Mouse (Mus musculus): Measurements from ENCODE around the gene Plppr2. TPM values are rescaled to one million over a fixed set of nuclear protein-coding genes. Genes with fewer than 3 reads are reported as not detected.
A peak's percentile ranks its signal among the peaks of the same experiment; 100 is the strongest.

Plppr2 gene
- polyA plus RNA-seq, 1 experiment, result 14.9 TPM

- no peak for TF ChIP-seq CTCF (IDR thresholded peaks at IDR 0.05; ENCODE audit: borderline replicate concordance, insufficient read depth, low read length)
- TF ChIP-seq POLR2A (IDR thresholded peaks at IDR 0.05; ENCODE audit: low read depth, low read length), result peak; percentile 84
- no peaks in the 10 kb centered on the region for H3K4me1 ChIP-seq (ENCODE audit: control insufficient read depth, insufficient read depth, low read length)
- peak within 1 kb of the TSS; percentile 35 for H3K27ac ChIP-seq (ENCODE audit: insufficient read depth, low read length)
- H3K4me3 ChIP-seq (ENCODE audit: insufficient read depth, low read length), result peak within 1 kb of the TSS; percentile 67
Observed at GRCm38 (mm10) chr9:21955570-21956281, 18.9 kb downstream of the Plppr2 start, which contains the start of gene Swsap1. Gene Swsap1 (plus strand): TSS chr9:21955755.

DNA sequence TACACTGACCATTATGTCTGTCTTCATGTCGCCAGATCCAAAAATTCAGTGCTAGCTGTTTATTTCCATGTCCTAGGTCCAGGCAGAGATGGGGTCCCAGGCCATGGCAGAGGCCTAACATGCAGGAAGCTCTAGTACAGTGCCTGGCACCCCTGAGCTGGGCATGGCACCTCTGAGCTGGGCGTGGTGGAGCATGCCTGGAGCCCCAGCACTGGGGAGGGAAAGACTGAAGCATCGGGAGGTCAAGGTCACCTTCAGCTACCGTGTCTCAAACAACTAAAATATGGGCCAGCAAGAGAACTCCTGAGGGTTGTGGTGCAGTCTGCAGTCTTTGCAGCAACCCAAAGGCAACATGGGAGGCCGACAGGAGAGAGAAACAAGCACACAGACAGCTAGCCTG is 21.5 kb downstream of the Plppr2 start:
- H3K27ac ChIP-seq (ENCODE audit: insufficient read depth, low read length), result no peak overlapping the region
- no peak overlapping the region for H3K4me3 ChIP-seq (ENCODE audit: insufficient read depth, low read length)
- H3K4me1 ChIP-seq (ENCODE audit: control insufficient read depth, insufficient read depth, low read length), result no peaks in the 10 kb centered on the region
- TF ChIP-seq CTCF (IDR thresholded peaks at IDR 0.05; ENCODE audit: borderline replicate concordance, insufficient read depth, low read length) (no peak), POLR2A (IDR thresholded peaks at IDR 0.05; ENCODE audit: low read depth, low read length) (no peak)

DNA sequence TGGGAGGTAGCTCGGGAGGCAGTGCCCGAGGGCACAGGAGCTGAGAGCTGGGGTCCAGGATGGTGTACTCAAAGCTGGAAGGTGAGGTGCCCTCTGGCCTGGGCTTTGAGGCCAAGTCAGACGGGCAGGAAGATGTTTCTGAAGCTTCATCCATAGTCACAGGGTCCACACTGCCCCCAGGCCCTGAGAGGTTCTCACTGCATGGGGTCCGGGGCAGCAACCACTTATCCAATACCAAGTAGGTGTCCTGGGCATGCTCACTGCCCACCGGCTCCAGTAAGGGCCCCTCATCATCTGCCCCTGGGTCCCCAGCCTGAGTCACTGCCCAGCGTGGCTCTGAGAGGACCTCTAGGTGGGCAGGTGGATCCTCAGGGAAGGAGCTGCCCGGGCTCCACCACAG is 22.4 kb downstream of the Plppr2 start:
- Histone ChIP-seq H3K4me3 (ENCODE audit: insufficient read depth, low read length) (no peak overlapping the region), H3K27ac (ENCODE audit: insufficient read depth, low read length) (no peak overlapping the region), H3K4me1 (ENCODE audit: control insufficient read depth, insufficient read depth, low read length) (no peaks in the 10 kb centered on the region)
- TF ChIP-seq CTCF (IDR thresholded peaks at IDR 0.05; ENCODE audit: borderline replicate concordance, insufficient read depth, low read length) (no peak), POLR2A (IDR thresholded peaks at IDR 0.05; ENCODE audit: low read depth, low read length) (no peak)

- TF ChIP-seq POLR2A (IDR thresholded peaks at IDR 0.05; ENCODE audit: low read depth, low read length) (no peak), CTCF (IDR thresholded peaks at IDR 0.05; ENCODE audit: borderline replicate concordance, insufficient read depth, low read length) (no peak)
- no peaks in the 10 kb centered on the region for H3K4me1 ChIP-seq (ENCODE audit: control insufficient read depth, insufficient read depth, low read length)
- H3K27ac ChIP-seq (ENCODE audit: insufficient read depth, low read length), result no peak overlapping the region
- no peak overlapping the region for H3K4me3 ChIP-seq (ENCODE audit: insufficient read depth, low read length)
Observed at GRCm38 (mm10) chr9:21960135-21960534, 23.3 kb downstream of the Plppr2 start.

DNA sequence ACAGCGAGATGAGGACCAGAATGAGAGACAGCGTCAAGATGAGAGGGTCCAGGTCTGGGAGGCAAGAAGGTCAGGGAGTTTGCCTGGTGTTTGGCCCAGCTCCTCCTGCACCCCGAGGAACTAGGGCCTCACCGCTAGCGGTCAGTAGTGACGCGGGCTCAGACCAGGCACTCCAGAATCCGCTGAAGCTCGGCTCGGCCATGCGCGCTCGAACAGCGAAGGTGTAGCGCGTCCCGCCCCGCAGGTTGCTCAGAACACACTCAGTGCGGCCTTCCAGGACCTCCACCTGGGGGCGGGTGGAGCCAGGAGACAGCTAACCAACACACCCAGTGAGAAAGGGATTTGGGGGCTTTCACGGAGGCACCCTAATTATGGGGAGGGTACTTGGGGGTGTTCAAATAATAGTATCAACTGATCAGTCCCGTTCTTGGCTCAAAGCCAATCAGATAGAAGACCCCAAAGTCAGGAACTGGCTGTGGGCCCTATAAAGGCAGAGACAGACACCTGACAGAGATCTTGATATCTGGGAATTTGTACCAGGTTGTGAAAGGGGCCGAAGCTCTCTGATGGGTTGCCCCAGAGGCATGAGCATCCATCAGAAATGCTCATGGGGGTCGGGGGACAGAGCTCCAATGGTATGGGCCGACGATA is 23.9 kb downstream of the Plppr2 start:
- Histone ChIP-seq H3K27ac (ENCODE audit: insufficient read depth, low read length) (no peak overlapping the region), H3K4me1 (ENCODE audit: control insufficient read depth, insufficient read depth, low read length) (no peaks in the 10 kb centered on the region), H3K4me3 (ENCODE audit: insufficient read depth, low read length) (no peak overlapping the region)
- TF ChIP-seq POLR2A (IDR thresholded peaks at IDR 0.05; ENCODE audit: low read depth, low read length) (no peak), CTCF (IDR thresholded peaks at IDR 0.05; ENCODE audit: borderline replicate concordance, insufficient read depth, low read length) (peak; percentile 28; the same call in 1 of the 2 replicates)

DNA sequence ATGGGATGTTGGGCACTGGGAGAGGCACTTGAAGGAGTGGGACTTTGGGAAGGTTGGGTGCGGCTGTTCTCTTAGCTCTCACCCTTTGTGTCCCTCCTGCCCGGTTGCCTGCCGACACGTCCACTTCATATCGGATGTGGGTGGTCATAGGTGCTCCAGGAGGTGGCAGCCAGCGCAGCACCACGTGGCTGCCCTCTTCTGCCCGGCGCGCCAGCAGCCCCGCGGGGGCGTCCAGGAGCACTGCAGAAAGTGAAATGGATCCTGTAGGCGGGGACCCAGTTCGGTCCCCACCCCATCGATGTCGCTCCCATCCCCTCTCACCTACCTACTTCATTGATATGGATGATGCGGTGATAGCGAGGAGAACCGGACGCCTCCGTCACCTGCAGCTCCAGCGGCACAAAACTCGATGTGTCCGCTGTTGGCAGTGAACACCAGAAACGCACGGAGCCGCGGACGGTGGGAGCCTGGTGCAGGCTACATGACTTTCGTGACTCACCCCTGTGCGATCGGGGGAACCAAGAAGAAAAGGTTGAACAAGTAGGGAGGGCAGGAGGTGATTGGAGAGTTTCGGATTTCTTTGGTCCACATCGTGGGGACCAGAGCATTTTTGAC is 24.6 kb downstream of the Plppr2 start:
- Histone ChIP-seq H3K4me1 (ENCODE audit: control insufficient read depth, insufficient read depth, low read length) (no peaks in the 10 kb centered on the region), H3K4me3 (ENCODE audit: insufficient read depth, low read length) (peak overlapping the region; percentile 17; the same call in 1 of the 2 replicates), H3K27ac (ENCODE audit: insufficient read depth, low read length) (no peak overlapping the region)
- TF ChIP-seq CTCF (IDR thresholded peaks at IDR 0.05; ENCODE audit: borderline replicate concordance, insufficient read depth, low read length) (no peak), POLR2A (IDR thresholded peaks at IDR 0.05; ENCODE audit: low read depth, low read length) (no peak)

DNA sequence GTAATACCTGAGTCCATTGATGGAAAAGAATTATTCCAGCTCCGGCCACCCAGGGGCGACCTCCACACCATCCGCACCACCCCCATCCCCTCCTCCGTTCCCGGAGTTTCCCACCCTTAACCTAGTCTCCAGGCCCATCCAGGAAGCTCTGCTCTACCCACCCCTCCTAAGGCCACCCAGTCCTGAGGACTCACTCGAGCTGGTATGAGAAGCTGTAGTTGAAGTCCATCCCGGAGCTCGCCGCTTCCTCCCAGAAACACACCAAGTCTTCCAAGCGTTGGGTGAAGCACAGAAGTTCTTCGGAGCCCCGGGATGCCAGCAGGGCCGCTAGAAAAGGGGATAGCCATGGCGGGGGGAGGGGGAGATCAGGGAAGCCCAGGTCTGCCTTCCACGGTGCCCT is 25.2 kb downstream of the Plppr2 start:
- peak overlapping the region; percentile 17; the same call in 1 of the 2 replicates for H3K4me3 ChIP-seq (ENCODE audit: insufficient read depth, low read length)
- TF ChIP-seq POLR2A (IDR thresholded peaks at IDR 0.05; ENCODE audit: low read depth, low read length) (no peak), CTCF (IDR thresholded peaks at IDR 0.05; ENCODE audit: borderline replicate concordance, insufficient read depth, low read length) (no peak)
- H3K4me1 ChIP-seq (ENCODE audit: control insufficient read depth, insufficient read depth, low read length), result no peaks in the 10 kb centered on the region
- no peak overlapping the region for H3K27ac ChIP-seq (ENCODE audit: insufficient read depth, low read length)

DNA sequence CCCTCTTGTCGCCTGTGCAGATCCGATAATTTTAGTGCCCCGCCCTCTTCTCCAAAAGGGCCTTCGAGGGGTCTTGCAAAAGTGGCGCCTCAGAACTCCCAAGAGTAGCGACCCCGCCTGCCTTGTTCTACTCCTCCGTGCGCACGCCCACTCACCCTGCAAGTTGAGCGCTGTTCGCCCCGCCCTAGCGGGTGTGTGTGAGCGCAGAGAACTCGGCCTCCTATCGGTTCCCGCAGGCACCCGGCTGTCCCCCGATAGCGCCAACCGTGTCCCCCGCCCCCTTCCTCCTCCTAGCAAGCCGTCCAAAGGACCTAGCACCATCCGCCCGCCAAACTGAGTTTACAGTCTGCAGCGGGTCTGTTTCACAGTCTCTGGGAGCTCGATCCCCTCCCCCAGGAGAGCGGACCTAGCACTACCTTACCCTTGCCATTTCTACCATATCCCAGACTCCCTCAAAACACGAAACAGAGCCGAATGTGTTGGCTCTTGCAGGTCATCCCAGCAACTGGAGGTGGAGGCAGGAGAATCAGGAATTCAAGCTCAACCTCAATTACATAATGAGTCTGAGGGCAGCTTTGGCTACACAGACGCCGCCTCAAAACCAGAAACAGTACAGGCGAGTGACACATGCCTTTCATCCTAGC is 25.7 kb downstream of the Plppr2 start:
- Histone ChIP-seq H3K27ac (ENCODE audit: insufficient read depth, low read length) (no peak overlapping the region), H3K4me3 (ENCODE audit: insufficient read depth, low read length) (peak overlapping the region; percentile 17; the same call in 1 of the 2 replicates)
- TF ChIP-seq POLR2A (IDR thresholded peaks at IDR 0.05; ENCODE audit: low read depth, low read length) (no peak), CTCF (IDR thresholded peaks at IDR 0.05; ENCODE audit: borderline replicate concordance, insufficient read depth, low read length) (no peak)

GRCm38 (mm10) chr9:21963417-21963816 is 26.6 kb downstream of the Plppr2 start, which contains the start of gene Epor:
Gene Epor (minus strand): TSS chr9:21963506.
- no peaks in the 10 kb centered on the region for H3K4me1 ChIP-seq (ENCODE audit: control insufficient read depth, insufficient read depth, low read length)
- peak within 1 kb of the TSS; percentile 17; the same call in 1 of the 2 replicates for H3K4me3 ChIP-seq (ENCODE audit: insufficient read depth, low read length)
- no peak within 1 kb of the TSS for H3K27ac ChIP-seq (ENCODE audit: insufficient read depth, low read length)
- TF ChIP-seq POLR2A (IDR thresholded peaks at IDR 0.05; ENCODE audit: low read depth, low read length) (no peak), CTCF (IDR thresholded peaks at IDR 0.05; ENCODE audit: borderline replicate concordance, insufficient read depth, low read length) (no peak)

More for the DNA sequence above, 25.7 kb downstream of the Plppr2 start:
- H3K4me1 ChIP-seq (ENCODE audit: control insufficient read depth, insufficient read depth, low read length), result no peaks in the 10 kb centered on the region

Data from embryonic fibroblast, embryonic 13.5 days (primary cell).